8 mouse cellular contexts compared by ENCODE assay signal in the genomic region with DNA sequence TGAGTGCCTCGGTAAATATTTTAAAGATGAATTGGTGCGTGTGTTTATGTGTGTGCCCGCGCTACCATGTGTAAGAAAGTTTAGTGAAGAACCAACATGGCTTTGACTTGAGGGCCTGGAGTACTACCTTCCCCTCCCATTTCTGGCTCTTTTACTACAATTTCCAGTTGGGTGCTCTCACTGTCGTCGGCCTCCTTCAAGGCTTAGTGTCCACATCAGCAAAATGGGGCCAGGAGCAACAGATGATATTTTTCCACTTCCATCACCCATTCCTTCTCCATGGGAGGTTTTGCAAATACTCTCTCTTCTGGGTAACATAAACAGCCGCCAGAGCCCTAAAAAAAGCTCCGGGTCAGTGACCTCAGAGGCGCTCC. TPM values are rescaled to one million over a fixed set of nuclear protein-coding genes. Genes with fewer than 3 reads are reported as not detected.
DNase-seq lines count a peak whose midpoint lies in the region; ATAC-seq and TF ChIP-seq lines count a peak whose summit lies in the region.

No protein-coding gene starts in this region.

- no peaks in the 10 kb centered on the region for H3K27me3 ChIP-seq in kidney, postnatal 0 days (ENCODE audit: insufficient read depth, low read length)
- no peaks in the 10 kb centered on the region for H3K27me3 ChIP-seq in embryonic facial prominence, embryonic 11.5 days (ENCODE audit: control insufficient read depth, insufficient read depth, low read length)
- no peaks in the 10 kb centered on the region for H3K27me3 ChIP-seq in intestine, embryonic 14.5 days (replicated peaks; ENCODE audit: control insufficient read depth, insufficient read depth, low read length)

- peak overlapping the region; percentile 81 for H3K27ac ChIP-seq in kidney, postnatal 0 days
- peak overlapping the region; percentile 65 for H3K27ac ChIP-seq in embryonic facial prominence, embryonic 11.5 days (replicated peaks; ENCODE audit: low read depth, low read length)
- H3K27ac ChIP-seq in intestine, embryonic 14.5 days (ENCODE audit: low read depth) = peak overlapping the region; percentile 82

- peak overlapping the region; percentile 81 for H3K9ac ChIP-seq in kidney, postnatal 0 days (ENCODE audit: low read depth, low read length)
- H3K9ac ChIP-seq in embryonic facial prominence, embryonic 11.5 days (replicated peaks; ENCODE audit: low read length) = peak overlapping the region; percentile 86
- peak overlapping the region; percentile 72 for H3K9ac ChIP-seq in intestine, embryonic 14.5 days (ENCODE audit: low read length)

- TF ChIP-seq CTCF in kidney, postnatal 0 days (IDR thresholded peaks at IDR 0.05; ENCODE audit: low read depth) = no peak

- peaks cover 13% of the 10 kb centered on the region for H3K4me1 ChIP-seq in kidney, postnatal 0 days (replicated peaks; ENCODE audit: insufficient read depth, low read length)
- H3K4me1 ChIP-seq in embryonic facial prominence, embryonic 11.5 days (ENCODE audit: control insufficient read depth, insufficient read depth, low read length) = peaks cover 3% of the 10 kb centered on the region; the same call in 1 of the 2 replicates
- H3K4me1 ChIP-seq in intestine, embryonic 14.5 days (replicated peaks; ENCODE audit: control insufficient read depth, insufficient read depth, low read length) = peaks cover 27% of the 10 kb centered on the region

- peak overlapping the region; percentile 85 for H3K4me2 ChIP-seq in kidney, postnatal 0 days (ENCODE audit: low read length)
- H3K4me2 ChIP-seq in embryonic facial prominence, embryonic 11.5 days (ENCODE audit: low read depth, low read length) = peak overlapping the region; percentile 98
- peak overlapping the region; percentile 89 for H3K4me2 ChIP-seq in intestine, embryonic 14.5 days (ENCODE audit: low read length)

- no peaks in the 10 kb centered on the region for H3K36me3 ChIP-seq in kidney, postnatal 0 days (ENCODE audit: insufficient read depth, low read length)
- H3K36me3 ChIP-seq in embryonic facial prominence, embryonic 11.5 days (replicated peaks; ENCODE audit: control insufficient read depth, insufficient read depth, low read depth, low read length) = no peaks in the 10 kb centered on the region
- H3K36me3 ChIP-seq in intestine, embryonic 14.5 days (ENCODE audit: control insufficient read depth, insufficient read depth, low read length) = no peaks in the 10 kb centered on the region

- intact Hi-C loops in gastrocnemius, postnatal 36 days (cut with DNase I) = no loop called here

- peak overlapping the region; percentile 74 for H3K4me3 ChIP-seq in kidney, postnatal 0 days (replicated peaks; ENCODE audit: low read depth, low read length)
- peak overlapping the region; percentile 81 for H3K4me3 ChIP-seq in embryonic facial prominence, embryonic 11.5 days (ENCODE audit: low read depth, low read length)
- peak overlapping the region; percentile 78 for H3K4me3 ChIP-seq in intestine, embryonic 14.5 days (ENCODE audit: low read depth, low read length)

- ATAC-seq in kidney, postnatal 0 days (replicated peaks; ENCODE audit: low FRiP score, low read depth) = no peak; the same call in 1 of the 2 replicates
- no peak for ATAC-seq in embryonic facial prominence, embryonic 11.5 days (replicated peaks; ENCODE audit: insufficient number of reproducible peaks, low FRiP score, low TSS enrichment, low read depth)
- ATAC-seq in intestine, embryonic 14.5 days (replicated peaks; ENCODE audit: low FRiP score, low TSS enrichment, low read depth) = 0 out of 2 replicates have a peak, but pooled peaks have one; percentile 0
- peak; percentile 24; the same call in 1 of the 2 replicates for ATAC-seq in monocyte, adult 5-6 weeks (replicated peaks; ENCODE audit: insufficient number of reproducible peaks, low FRiP score, low TSS enrichment, poor library complexity, severe bottlenecking)
- no peak for ATAC-seq in megakaryocyte-erythroid progenitor cell, adult 5-6 weeks (replicated peaks; ENCODE audit: low FRiP score, low TSS enrichment, poor library complexity, severe bottlenecking)

- 16% methylated on average over 9 of the region's 9 CpGs for WGBS in kidney, postnatal 0 days
- WGBS in embryonic facial prominence, embryonic 11.5 days = 18% methylated on average over 9 of the region's 9 CpGs
- 11% methylated on average over 9 of the region's 9 CpGs for WGBS in intestine, embryonic 14.5 days

- H3K9me3 ChIP-seq in kidney, postnatal 0 days (replicated peaks; ENCODE audit: low read length) = no peaks in the 10 kb centered on the region
- H3K9me3 ChIP-seq in embryonic facial prominence, embryonic 11.5 days (replicated peaks; ENCODE audit: control insufficient read depth, low read length) = no peaks in the 10 kb centered on the region
- no peaks in the 10 kb centered on the region for H3K9me3 ChIP-seq in intestine, embryonic 14.5 days (ENCODE audit: control insufficient read depth, low read length)

- DNase-seq in kidney, postnatal 0 days (ENCODE audit: low spot score) = no peak
- no peak for DNase-seq in kidney, postnatal 25 days
- peak; percentile 31 for DNase-seq in embryonic facial prominence, embryonic 11.5 days (ENCODE audit: low spot score)
- no peak for DNase-seq in intestine, embryonic 14.5 days (ENCODE audit: low spot score)
- no peak for DNase-seq in gastrocnemius, postnatal 36 days
- DNase-seq in urinary bladder, postnatal 4 days (ENCODE audit: low spot score in 2 of 2) = no peak

RNA-seq across cellular contexts. Expression of a gene that starts 0.6 kb away (rescaled TPM):
- polyA plus RNA-seq in kidney, postnatal 0 days (2015; fragmentation: Nextera tagmentation; extraction: Ambion mirVana) = 43.4 and 44.1 TPM in 2 replicates
- polyA plus RNA-seq in embryonic facial prominence, embryonic 11.5 days (2014; fragmentation: Nextera tagmentation; extraction: Ambion mirVana) = 25.9 and 30.0 TPM in 2 replicates
- polyA plus RNA-seq in intestine, embryonic 14.5 days (2014; fragmentation: Nextera tagmentation; extraction: Ambion mirVana) = 64.5 and 75.1 TPM in 2 replicates
- total RNA-seq in monocyte, adult 5-6 weeks (2017) = 11.0 to 21.2 TPM (median 12.1 TPM) in 3 replicates
- total RNA-seq in gastrocnemius, postnatal 36 days (2021) = 10 to 100 TPM; 15.7 to 15.9 TPM
- 21.7 and 24.2 TPM in 2 replicates for total RNA-seq in megakaryocyte-erythroid progenitor cell, adult 5-6 weeks (2014; fragmentation: Nextera tagmentation)
- 18.0 and 21.5 TPM in 2 replicates for total RNA-seq in megakaryocyte-erythroid progenitor cell, adult 5-6 weeks (2017)

Comparison
In these comparisons a context has a peak if more than half of its experiments do, and no peak if none do; other contexts are left out.
1. ATAC-seq: peak in intestine, embryonic 14.5 days (single experiment) and monocyte, adult 5-6 weeks (single experiment); none in kidney, postnatal 0 days (single experiment), embryonic facial prominence, embryonic 11.5 days (single experiment) and megakaryocyte-erythroid progenitor cell, adult 5-6 weeks (single experiment).
2. Peak in every context shown above with its lines, with median percentiles within 50 percentile points of each other: H3K27ac ChIP-seq, H3K4me2 ChIP-seq, H3K4me3 ChIP-seq and H3K9ac ChIP-seq.